1 mouse cellular context compared by ENCODE assay signal in the genomic region with DNA sequence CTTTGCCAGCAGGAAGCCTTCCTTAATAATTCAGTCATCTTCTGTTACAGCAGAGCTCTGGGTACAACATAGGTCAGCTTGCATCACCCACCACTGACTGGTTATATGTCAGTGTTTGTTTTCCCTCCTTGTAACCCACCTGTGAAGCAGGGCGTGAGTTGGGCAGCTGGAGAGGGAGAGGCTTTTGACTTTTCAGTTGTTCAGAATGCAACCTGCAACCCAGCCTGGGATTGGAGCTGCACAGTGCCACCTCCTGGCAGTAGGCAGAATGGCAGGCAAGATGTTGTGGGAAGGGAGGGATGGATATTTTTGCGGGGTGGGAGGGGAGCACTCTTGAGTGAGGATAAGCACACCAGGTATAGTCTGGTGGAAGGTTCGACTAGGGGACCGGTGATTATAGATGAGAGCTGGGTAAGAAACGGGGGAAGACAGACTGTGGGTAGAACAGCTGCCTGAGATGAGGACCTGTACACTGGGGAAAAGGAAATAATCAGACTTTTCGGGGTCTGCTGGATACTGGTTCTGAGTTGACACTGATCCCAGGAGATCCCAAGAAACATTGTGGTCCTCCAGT.
TF ChIP-seq lines count a peak whose summit lies in the region.

No protein-coding gene starts in this region.

TF ChIP-seq in MEL, 35 proteins besides CTCF, POLR2A, EP300 and RAD21 (continued from another document):
- no peak for TF ChIP-seq JUND (IDR thresholded peaks at IDR 0.05; ENCODE audit: low read depth, low read length)
- TF ChIP-seq SIN3A (IDR thresholded peaks at IDR 0.05; ENCODE audit: low read length) = peak; percentile 48; the same call in 1 of the 2 replicates
- peak; percentile 90 for TF ChIP-seq ZC3H11A (IDR thresholded peaks at IDR 0.05; ENCODE audit: low read depth, low read length)
- no peak for TF ChIP-seq TCF12 (IDR thresholded peaks at IDR 0.05; ENCODE audit: low read depth, low read length)
- TF ChIP-seq CHD2 (IDR thresholded peaks at IDR 0.05; ENCODE audit: low read length) = no peak
- no peak for TF ChIP-seq TAL1 (IDR thresholded peaks at IDR 0.05; ENCODE audit: low read length)
- TF ChIP-seq MYC (IDR thresholded peaks at IDR 0.05; ENCODE audit: low read depth, low read length) = no peak
- no peak for TF ChIP-seq KAT2A (conservative IDR thresholded peaks at IDR 0.05; ENCODE audit: low read depth, low read length)
- no peak for TF ChIP-seq ZNF384 (IDR thresholded peaks at IDR 0.05; ENCODE audit: low read depth, low read length)
- no peak for TF ChIP-seq UBTF (IDR thresholded peaks at IDR 0.05; ENCODE audit: borderline replicate concordance, insufficient read depth, low read depth, low read length)
- no peak for TF ChIP-seq E2F4 (IDR thresholded peaks at IDR 0.05; ENCODE audit: borderline replicate concordance, low read depth, low read length)
- no peak for TF ChIP-seq POLR2AphosphoS2 (IDR thresholded peaks at IDR 0.05; ENCODE audit: low read length)
- TF ChIP-seq MAX (IDR thresholded peaks at IDR 0.05; ENCODE audit: low read length) = no peak
- no peak for TF ChIP-seq NRF1 (IDR thresholded peaks at IDR 0.05; ENCODE audit: insufficient read depth, low read depth, low read length, poor library complexity, severe bottlenecking)
